Comparison of ENCODE assay signal across 14 mouse cellular contexts in the genomic region with DNA sequence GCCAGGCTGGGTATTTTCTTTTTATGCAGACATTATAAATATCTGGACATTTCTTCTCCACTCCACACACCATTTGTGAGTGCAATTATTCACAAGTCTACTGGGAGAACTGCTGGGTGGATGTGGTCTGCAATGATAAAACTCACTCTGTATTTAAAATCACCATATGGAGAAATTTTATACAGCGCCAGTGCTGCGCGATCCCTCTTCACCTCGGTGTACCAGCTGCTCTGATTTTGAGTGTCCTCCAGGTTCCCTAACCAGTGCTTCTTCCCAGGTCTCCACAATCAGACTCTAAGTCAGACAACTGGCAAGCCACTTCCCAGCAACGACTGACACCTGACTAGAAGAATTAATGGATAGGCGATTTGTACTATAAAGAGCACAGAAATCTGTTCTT. TPM values are rescaled to one million over a fixed set of nuclear protein-coding genes. Genes with fewer than 3 reads are reported as not detected.
A peak's percentile ranks its signal among the peaks of the same experiment; 100 is the strongest.
DNase-seq lines count a peak whose midpoint lies in the region; ATAC-seq lines count a peak whose summit lies in the region.
"Had no signal": no experiment of that assay in that cellular context is flagged by ENCODE, and none has a peak within 500 bp of the region (broad histone marks: within the 10 kb centered on the region; RNA-seq: fewer than 3 reads in every experiment).

No protein-coding gene starts in this region.

- no peaks in the 10 kb centered on the region for H3K9me3 ChIP-seq in forebrain, embryonic 14.5 days (replicated peaks; ENCODE audit: control insufficient read depth, low read length)
- no peaks in the 10 kb centered on the region for H3K9me3 ChIP-seq in forebrain, embryonic 10.5 days
- H3K9me3 ChIP-seq in midbrain, embryonic 13.5 days, result no peaks in the 10 kb centered on the region
- no peaks in the 10 kb centered on the region for H3K9me3 ChIP-seq in midbrain, embryonic 11.5 days (ENCODE audit: control insufficient read depth, low read length)
- H3K9me3 ChIP-seq: heart, embryonic 12.5 days; hindbrain, embryonic 10.5 days; liver, embryonic 13.5 days had no signal

- ATAC-seq in forebrain, embryonic 14.5 days, result peak; percentile 64
- 0 out of 2 replicates have a peak, but pooled peaks have one; percentile 27 for ATAC-seq in midbrain, embryonic 13.5 days
- no peak for ATAC-seq in midbrain, embryonic 11.5 days (ENCODE audit: low FRiP score)
- no peak for ATAC-seq in cerebellum, adult (ENCODE audit: insufficient number of reproducible peaks, low FRiP score, low TSS enrichment)

- H3K9ac ChIP-seq in forebrain, embryonic 14.5 days (ENCODE audit: low read length), result no peak overlapping the region
- no peak overlapping the region for H3K9ac ChIP-seq in midbrain, embryonic 13.5 days (replicated peaks)
- H3K9ac ChIP-seq in midbrain, embryonic 11.5 days (ENCODE audit: low read length), result no peak overlapping the region
- H3K9ac ChIP-seq: heart, embryonic 12.5 days; liver, embryonic 13.5 days; lung, embryonic 14.5 days had no signal

- 0 out of 2 replicates have a peak, but pooled peaks cover 4% of the 10 kb centered on the region for H3K4me1 ChIP-seq in forebrain, embryonic 14.5 days (ENCODE audit: control insufficient read depth, insufficient read depth, low read length)
- no peaks in the 10 kb centered on the region for H3K4me1 ChIP-seq in forebrain, embryonic 10.5 days
- H3K4me1 ChIP-seq in midbrain, embryonic 13.5 days (replicated peaks), result no peaks in the 10 kb centered on the region
- no peaks in the 10 kb centered on the region for H3K4me1 ChIP-seq in midbrain, embryonic 11.5 days (ENCODE audit: control insufficient read depth, insufficient read depth, low read length)
- H3K4me1 ChIP-seq: heart, embryonic 12.5 days; hindbrain, embryonic 10.5 days; liver, embryonic 13.5 days had no signal

- H3K27ac ChIP-seq in forebrain, embryonic 14.5 days (ENCODE audit: low read depth, low read length), result no peak overlapping the region
- no peak overlapping the region for H3K27ac ChIP-seq in forebrain, embryonic 10.5 days
- H3K27ac ChIP-seq in midbrain, embryonic 13.5 days, result no peak overlapping the region
- no peak overlapping the region for H3K27ac ChIP-seq in midbrain, embryonic 11.5 days (ENCODE audit: low read depth, low read length)
- H3K27ac ChIP-seq: gastrocnemius, adult 2 months; hindbrain, embryonic 10.5 days; left cerebral cortex, adult 2 months; liver, embryonic 13.5 days had no signal

- no peak overlapping the region for H3K4me2 ChIP-seq in forebrain, embryonic 14.5 days (ENCODE audit: low read length)
- no peak overlapping the region for H3K4me2 ChIP-seq in midbrain, embryonic 13.5 days (replicated peaks)
- no peak overlapping the region for H3K4me2 ChIP-seq in midbrain, embryonic 11.5 days
- H3K4me2 ChIP-seq: heart, embryonic 12.5 days; liver, embryonic 13.5 days; lung, embryonic 14.5 days had no signal

- no peaks in the 10 kb centered on the region for H3K27me3 ChIP-seq in forebrain, embryonic 14.5 days (replicated peaks; ENCODE audit: control insufficient read depth, insufficient read depth, low read length)
- H3K27me3 ChIP-seq in forebrain, embryonic 10.5 days (ENCODE audit: poor library complexity, severe bottlenecking), result peaks cover 4% of the 10 kb centered on the region
- no peaks in the 10 kb centered on the region for H3K27me3 ChIP-seq in midbrain, embryonic 13.5 days
- no peaks in the 10 kb centered on the region for H3K27me3 ChIP-seq in midbrain, embryonic 11.5 days (ENCODE audit: control insufficient read depth, insufficient read depth, low read length)
- H3K27me3 ChIP-seq: liver, embryonic 13.5 days had no signal

- H3K36me3 ChIP-seq in forebrain, embryonic 14.5 days (ENCODE audit: control insufficient read depth, insufficient read depth, low read length), result no peaks in the 10 kb centered on the region
- H3K36me3 ChIP-seq in forebrain, embryonic 10.5 days (replicated peaks), result no peaks in the 10 kb centered on the region
- no peaks in the 10 kb centered on the region for H3K36me3 ChIP-seq in midbrain, embryonic 13.5 days
- H3K36me3 ChIP-seq in midbrain, embryonic 11.5 days (ENCODE audit: control insufficient read depth, insufficient read depth, low read length), result no peaks in the 10 kb centered on the region
- H3K36me3 ChIP-seq: heart, embryonic 12.5 days; hindbrain, embryonic 10.5 days; liver, embryonic 13.5 days had no signal

- no peak overlapping the region for H3K4me3 ChIP-seq in forebrain, embryonic 14.5 days (ENCODE audit: low read depth, low read length)
- no peak overlapping the region for H3K4me3 ChIP-seq in forebrain, embryonic 10.5 days
- no peak overlapping the region for H3K4me3 ChIP-seq in midbrain, embryonic 13.5 days (replicated peaks)
- no peak overlapping the region for H3K4me3 ChIP-seq in midbrain, embryonic 11.5 days (ENCODE audit: low read depth, low read length)
- H3K4me3 ChIP-seq: gastrocnemius, adult 2 months; heart, embryonic 12.5 days; hindbrain, embryonic 10.5 days; left cerebral cortex, adult 2 months; liver, embryonic 13.5 days had no signal

- WGBS in forebrain, embryonic 14.5 days, result 49% methylated on average over 6 of the region's 6 CpGs
- WGBS in forebrain, embryonic 10.5 days, result 54% methylated on average over 6 of the region's 6 CpGs
- WGBS in midbrain, embryonic 13.5 days, result 56% methylated on average over 6 of the region's 6 CpGs
- WGBS in midbrain, embryonic 11.5 days, result 63% methylated on average over 6 of the region's 6 CpGs

- no peak for DNase-seq in forebrain, embryonic 14.5 days (ENCODE audit: low spot score)
- no peak for DNase-seq in forebrain, embryonic 10.5 days (ENCODE audit: extremely low spot score, low spot score)
- no peak for DNase-seq in midbrain, embryonic 11.5 days (ENCODE audit: low spot score, missing footprints)
- DNase-seq in 416B (ENCODE audit: low read depth), result peak; percentile 21
- peak; percentile 1 for DNase-seq in R1 (ENCODE audit: low read depth, low spot score)
- no peak for DNase-seq in cerebellum, postnatal 36 days

RNA-seq across cellular contexts. Expression of a gene that starts 7.1 kb away (rescaled TPM):
- polyA plus RNA-seq in forebrain, embryonic 14.5 days (2014; fragmentation: Nextera tagmentation; extraction: Ambion mirVana), result 0.33 TPM in 2 replicates
- 0.46 and 0.59 TPM in 2 replicates for polyA plus RNA-seq in forebrain, embryonic 10.5 days (2016; fragmentation: Nextera tagmentation; extraction: Ambion mirVana)
- 0.68 and 0.78 TPM in 2 replicates for polyA plus RNA-seq in midbrain, embryonic 13.5 days (2015; fragmentation: Nextera tagmentation; extraction: Ambion mirVana)
- 0.51 and 0.55 TPM in 2 replicates for polyA plus RNA-seq in midbrain, embryonic 11.5 days (2014; fragmentation: Nextera tagmentation; extraction: Ambion mirVana)

Comparison
In these comparisons a context has a peak if more than half of its experiments do, and no peak if none do; other contexts are left out.
1. ATAC-seq: peak in forebrain, embryonic 14.5 days (single experiment) and midbrain, embryonic 13.5 days (single experiment); none in midbrain, embryonic 11.5 days (single experiment) and cerebellum, adult (single experiment).
2. DNase-seq: peak in 416B (single experiment) and R1 (single experiment); none in forebrain, embryonic 14.5 days (single experiment), forebrain, embryonic 10.5 days (single experiment), midbrain, embryonic 11.5 days (single experiment) and cerebellum, postnatal 36 days (0 of 2).